Mouse (Mus musculus) 416B (cell line): ENCODE results near the gene Capza2.

Experiments
- DNase-seq: peaks from one replicate; pipeline ENCODE4 v3.0.0; 2011; ENCODE audit warnings: low read depth

The Capza2 gene

GRCm38 (mm10) chr6:17705973-17706372, 69.9 kb downstream of the Capza2 start:
- DNase-seq, result no peak
